Mouse (Mus musculus) liver, embryonic 14.5 days (tissue): Measurements from ENCODE around the gene Chd8. TPM values are rescaled to one million over a fixed set of nuclear protein-coding genes. Genes with fewer than 3 reads are reported as not detected.

ENCODE experiments used
- ATAC-seq: fragments of 200-750 bp; cut with Nextera tagmentation; 2 replicates; pipeline ENCODE4 v1.8.0; 2017; ENCODE audit warnings: moderate number of reproducible peaks, mild to moderate bottlenecking, moderate library complexity; ENCODE audit not compliant: insufficient read depth
- DNase-seq, 3 experiments: peaks; one replicate each; pipeline ENCODE4 v3.0.0-alpha.2; 2012 to 2013; ENCODE audit warnings: low read depth in 3 of 3, low spot score in 3 of 3
- H3K27ac ChIP-seq: fragments of 300-500 bp; sonication (generic); 2 replicates; pipeline ENCODE4 v1.5.1; 2014; ENCODE audit warnings: moderate library complexity, mild to moderate bottlenecking, control low read depth, inconsistent platforms
- H3K27me3 ChIP-seq: fragments of 300-500 bp; sonication (generic); 2 replicates; pipeline ENCODE4 v1.6.1; 2014; ENCODE audit warnings: mild to moderate bottlenecking, low read length, moderate library complexity; ENCODE audit not compliant: control insufficient read depth, insufficient read depth
- H3K36me3 ChIP-seq: fragments of 300-500 bp; sonication (generic); replicated peaks from 2 replicates; pipeline ENCODE4 v1.6.1; 2014; ENCODE audit warnings: low read depth; ENCODE audit not compliant: control insufficient read depth, insufficient read depth
- H3K4me1 ChIP-seq, 2 experiments: fragments of 200-500 bp in 1 of 2; fragments of 300-500 bp in 1 of 2; sonication (generic) in 1 of 2; replicated peaks; 2 replicates each; pipeline ENCODE4 v1.6.1; 2012 to 2014; ENCODE audit warnings: antibody characterized with exemption in 1 of 2, inconsistent platforms in 1 of 2, low read length in 1 of 2; ENCODE audit not compliant: control insufficient read depth in 2 of 2, insufficient read depth in 2 of 2
- H3K4me2 ChIP-seq: fragments of 300-500 bp; sonication (generic); 2 replicates; pipeline ENCODE4 v1.6.1; 2014; ENCODE audit warnings: low read depth, mild to moderate bottlenecking, control low read depth, moderate library complexity
- H3K4me3 ChIP-seq, 2 experiments: fragments of 200-500 bp in 1 of 2; fragments of 300-500 bp in 1 of 2; sonication (generic) in 1 of 2; 2 replicates each; pipeline ENCODE4 v1.5.1; 2012 to 2014; ENCODE audit warnings: low read depth in 2 of 2, low read length in 2 of 2, mild to moderate bottlenecking in 2 of 2, control low read depth in 1 of 2, inconsistent platforms in 1 of 2, moderate library complexity in 1 of 2; ENCODE audit not compliant: insufficient read depth in 1 of 2
- H3K9ac ChIP-seq: fragments of 300-500 bp; sonication (generic); replicated peaks from 2 replicates; pipeline ENCODE4 v1.6.1; 2014; ENCODE audit warnings: mild to moderate bottlenecking, control low read depth, moderate library complexity
- H3K9me3 ChIP-seq: fragments of 300-500 bp; sonication (generic); 2 replicates; pipeline ENCODE4 v1.6.1; 2016; ENCODE audit warnings: low read length, mixed read lengths; ENCODE audit not compliant: control insufficient read depth
- CTCF ChIP-seq: IDR thresholded peaks from 2 replicates; pipeline ENCODE4 v1.5.1; 2016; ENCODE audit warnings: antibody characterized with exemption, low read depth, control low read depth
- EP300 ChIP-seq: IDR thresholded peaks from 2 replicates; pipeline ENCODE4 v1.6.1; 2016; ENCODE audit warnings: antibody characterized with exemption, low read depth
- WGBS: fragments of 180-500 bp; shearing (Covaris S2); extraction: QIAGEN DNeasy Blood & Tissue Kit; methylation state at CpG from one replicate; pipeline ENCODE4 v1.1.7; 2014; ENCODE audit not compliant: insufficient replicate concordance; 5-methylcytosine and 5-hydroxymethylcytosine counted together
- polyA plus RNA-seq, 2 experiments: library from polyadenylated mRNA; depleted of rRNA in 1 of 2; stranded (reverse) in 1 of 2; unstranded in 1 of 2; fragments of >200 nt; fragmentation: Nextera tagmentation in 1 of 2; extraction: Ambion mirVana in 1 of 2; gene quantifications; 2 replicates each; pipeline versions ENCODE4 v1.2.1 to v1.2.3; 2012 to 2014

The Chd8 gene
- polyA plus RNA-seq, 2 experiments = 13.1 to 14.0 TPM

- ATAC-seq (no peak), DNase-seq (no peak)
- TF ChIP-seq CTCF = no peak
- no peak for TF ChIP-seq EP300
- Histone ChIP-seq H3K36me3 (no peaks in the 10 kb centered on the region), H3K4me1 (no peaks in the 10 kb centered on the region), H3K9me3 (no peaks in the 10 kb centered on the region), H3K27me3 (no peaks in the 10 kb centered on the region), H3K9ac (no peak overlapping the region), H3K4me2 (no peak overlapping the region), H3K4me3 (no peak overlapping the region), H3K27ac (no peak overlapping the region)
- whole genome bisulfite sequencing = 45% methylated on average over 4 of the region's 4 CpGs
Observed at GRCm38 (mm10) chr14:52149888-52150287, 107.7 kb downstream of the Chd8 start.

Other genes with a start within 250 kb of the Chd8 start
- gene Tmem253, start 242.1 kb downstream of the Chd8 start, polyA plus RNA-seq (2012; rRNA removed) = 0.06 and 0.08 TPM in 2 replicates
- 0.24 TPM in 1 of 2 replicates, not detected in the other for gene Tmem253, start 242.1 kb downstream of the Chd8 start, polyA plus RNA-seq (2014; fragmentation: Nextera tagmentation; extraction: Ambion mirVana)
- 9.7 and 10.4 TPM in 2 replicates for gene Zfp219, start 237.0 kb downstream of the Chd8 start, polyA plus RNA-seq (2012; rRNA removed)
- 7.4 and 9.8 TPM in 2 replicates for gene Zfp219, start 237.0 kb downstream of the Chd8 start, polyA plus RNA-seq (2014; fragmentation: Nextera tagmentation; extraction: Ambion mirVana)
- gene Olfr221, start 215.3 kb downstream of the Chd8 start, polyA plus RNA-seq (2012; rRNA removed) = not detected in 2 replicates
- not detected in 2 replicates for gene Olfr221, start 215.3 kb downstream of the Chd8 start, polyA plus RNA-seq (2014; fragmentation: Nextera tagmentation; extraction: Ambion mirVana)
- gene Hnrnpc, start 153.8 kb downstream of the Chd8 start, polyA plus RNA-seq (2012; rRNA removed) = 94.9 and 161 TPM in 2 replicates
- 240 and 269 TPM in 2 replicates for gene Hnrnpc, start 153.8 kb downstream of the Chd8 start, polyA plus RNA-seq (2014; fragmentation: Nextera tagmentation; extraction: Ambion mirVana)
- 0.31 and 0.41 TPM in 2 replicates for gene Rpgrip1, start 147.1 kb downstream of the Chd8 start, polyA plus RNA-seq (2012; rRNA removed)
- 48.5 and 50.1 TPM in 2 replicates for gene Rpgrip1, start 147.1 kb downstream of the Chd8 start, polyA plus RNA-seq (2014; fragmentation: Nextera tagmentation; extraction: Ambion mirVana)
- 15.4 and 25.2 TPM in 2 replicates for gene Supt16, start 60.4 kb downstream of the Chd8 start, polyA plus RNA-seq (2012; rRNA removed)
- gene Supt16, start 60.4 kb downstream of the Chd8 start, polyA plus RNA-seq (2014; fragmentation: Nextera tagmentation; extraction: Ambion mirVana) = 35.6 and 39.9 TPM in 2 replicates
- gene Tox4, start 21.4 kb upstream of the Chd8 start, polyA plus RNA-seq (2012; rRNA removed) = 8.5 and 10.1 TPM in 2 replicates
- gene Tox4, start 21.4 kb upstream of the Chd8 start, polyA plus RNA-seq (2014; fragmentation: Nextera tagmentation; extraction: Ambion mirVana) = 16.6 and 17.2 TPM in 2 replicates
- gene Rab2b, start 21.8 kb upstream of the Chd8 start, polyA plus RNA-seq (2012; rRNA removed) = 2.9 and 3.1 TPM in 2 replicates
- 1.9 and 2.6 TPM in 2 replicates for gene Rab2b, start 21.8 kb upstream of the Chd8 start, polyA plus RNA-seq (2014; fragmentation: Nextera tagmentation; extraction: Ambion mirVana)
- 14.5 and 15.3 TPM in 2 replicates for gene Mettl3, start 47.3 kb upstream of the Chd8 start, polyA plus RNA-seq (2012; rRNA removed)
- gene Mettl3, start 47.3 kb upstream of the Chd8 start, polyA plus RNA-seq (2014; fragmentation: Nextera tagmentation; extraction: Ambion mirVana) = 18.1 and 18.2 TPM in 2 replicates
- gene Sall2, start 71.0 kb upstream of the Chd8 start, polyA plus RNA-seq (2012; rRNA removed) = 0.76 and 0.84 TPM in 2 replicates
- 0.54 and 0.66 TPM in 2 replicates for gene Sall2, start 71.0 kb upstream of the Chd8 start, polyA plus RNA-seq (2014; fragmentation: Nextera tagmentation; extraction: Ambion mirVana)
- not detected in 2 replicates for gene Olfr1513, start 98.6 kb upstream of the Chd8 start, polyA plus RNA-seq (2012; rRNA removed)
- gene Olfr1513, start 98.6 kb upstream of the Chd8 start, polyA plus RNA-seq (2014; fragmentation: Nextera tagmentation; extraction: Ambion mirVana) = not detected in 2 replicates
- not detected in 2 replicates for gene Olfr1512, start 121.4 kb upstream of the Chd8 start, polyA plus RNA-seq (2012; rRNA removed)
- not detected in 2 replicates for gene Olfr1512, start 121.4 kb upstream of the Chd8 start, polyA plus RNA-seq (2014; fragmentation: Nextera tagmentation; extraction: Ambion mirVana)
- gene Olfr1511, start 139.6 kb upstream of the Chd8 start, polyA plus RNA-seq (2012; rRNA removed) = not detected in 2 replicates
- not detected in 2 replicates for gene Olfr1511, start 139.6 kb upstream of the Chd8 start, polyA plus RNA-seq (2014; fragmentation: Nextera tagmentation; extraction: Ambion mirVana)
- gene Olfr1510, start 156.6 kb upstream of the Chd8 start, polyA plus RNA-seq (2012; rRNA removed) = not detected in 2 replicates
- gene Olfr1510, start 156.6 kb upstream of the Chd8 start, polyA plus RNA-seq (2014; fragmentation: Nextera tagmentation; extraction: Ambion mirVana) = not detected in 2 replicates
- not detected in 2 replicates for gene Olfr1509, start 185.2 kb upstream of the Chd8 start, polyA plus RNA-seq (2012; rRNA removed)
- not detected in 2 replicates for gene Olfr1509, start 185.2 kb upstream of the Chd8 start, polyA plus RNA-seq (2014; fragmentation: Nextera tagmentation; extraction: Ambion mirVana)
- gene Olfr1508, start 209.7 kb upstream of the Chd8 start, polyA plus RNA-seq (2012; rRNA removed) = not detected in 2 replicates
- not detected in 2 replicates for gene Olfr1508, start 209.7 kb upstream of the Chd8 start, polyA plus RNA-seq (2014; fragmentation: Nextera tagmentation; extraction: Ambion mirVana)
- not detected in 2 replicates for gene Olfr1507, start 238.0 kb upstream of the Chd8 start, polyA plus RNA-seq (2012; rRNA removed)
- not detected in 2 replicates for gene Olfr1507, start 238.0 kb upstream of the Chd8 start, polyA plus RNA-seq (2014; fragmentation: Nextera tagmentation; extraction: Ambion mirVana)